Mouse (Mus musculus): Measurements from ENCODE around the gene Vip. TPM values are rescaled to one million over a fixed set of nuclear protein-coding genes. Genes with fewer than 3 reads are reported as not detected.

Gene Vip
- not detected in 2 replicates for polyA plus RNA-seq (2012; rRNA removed)

- TF ChIP-seq CTCF (conservative IDR thresholded peaks at IDR 0.05; ENCODE audit: insufficient read depth, insufficient read length, low read depth, low read length) (no peak), POLR2A (IDR thresholded peaks at IDR 0.05; ENCODE audit: low read depth, low read length) (no peak)
- Histone ChIP-seq H3K27me3 (replicated peaks; ENCODE audit: control insufficient read depth, insufficient read depth, low read length) (no peaks in the 10 kb centered on the region), H3K4me3 (ENCODE audit: insufficient read depth, low read depth, low read length) (no peak within 1 kb of the TSS), H3K27ac (ENCODE audit: insufficient read depth, low read depth, low read length) (no peak within 1 kb of the TSS), H3K4me1 (ENCODE audit: control insufficient read depth, insufficient read depth, low read length) (no peaks in the 10 kb centered on the region), H3K36me3 (ENCODE audit: control insufficient read depth, insufficient read depth, low read length) (no peaks in the 10 kb centered on the region)
- WGBS: 24% methylated on average over 8 of the region's 8 CpGs
- DNase-seq: no peak
These were observed at the start of gene Vip for GRCm38 (mm10) chr10:5639112-5639511. Gene Vip (plus strand): TSS chr10:5639218.

GRCm38 (mm10) chr10:5591061-5591460, 48.0 kb upstream of the Vip start:
- TF ChIP-seq CTCF (conservative IDR thresholded peaks at IDR 0.05; ENCODE audit: insufficient read depth, insufficient read length, low read depth, low read length): no peak
- no peak for TF ChIP-seq POLR2A (IDR thresholded peaks at IDR 0.05; ENCODE audit: low read depth, low read length)
- Histone ChIP-seq H3K27ac (ENCODE audit: insufficient read depth, low read depth, low read length) (peak overlapping the region; percentile 79), H3K4me1 (ENCODE audit: control insufficient read depth, insufficient read depth, low read length) (no peaks in the 10 kb centered on the region), H3K4me3 (ENCODE audit: insufficient read depth, low read depth, low read length) (no peak overlapping the region), H3K36me3 (ENCODE audit: control insufficient read depth, insufficient read depth, low read length) (no peaks in the 10 kb centered on the region), H3K27me3 (replicated peaks; ENCODE audit: control insufficient read depth, insufficient read depth, low read length) (no peaks in the 10 kb centered on the region)
- DNase-seq: peak; percentile 34
- WGBS: 85% methylated on average over 2 of the region's 2 CpGs

GRCm38 (mm10) chr10:5591996-5592395, 47.0 kb upstream of the Vip start:
- Histone ChIP-seq H3K36me3 (ENCODE audit: control insufficient read depth, insufficient read depth, low read length) (no peaks in the 10 kb centered on the region), H3K4me1 (ENCODE audit: control insufficient read depth, insufficient read depth, low read length) (no peaks in the 10 kb centered on the region), H3K4me3 (ENCODE audit: insufficient read depth, low read depth, low read length) (no peak overlapping the region), H3K27me3 (replicated peaks; ENCODE audit: control insufficient read depth, insufficient read depth, low read length) (no peaks in the 10 kb centered on the region), H3K27ac (ENCODE audit: insufficient read depth, low read depth, low read length) (peak overlapping the region; percentile 79)
- peak; percentile 76 for DNase-seq
- no peak for TF ChIP-seq CTCF (conservative IDR thresholded peaks at IDR 0.05; ENCODE audit: insufficient read depth, insufficient read length, low read depth, low read length)
- TF ChIP-seq POLR2A (IDR thresholded peaks at IDR 0.05; ENCODE audit: low read depth, low read length): no peak
- 71% methylated on average over 4 of the region's 4 CpGs for WGBS

- no peak for TF ChIP-seq CTCF (conservative IDR thresholded peaks at IDR 0.05; ENCODE audit: insufficient read depth, insufficient read length, low read depth, low read length)
- no peak for TF ChIP-seq POLR2A (IDR thresholded peaks at IDR 0.05; ENCODE audit: low read depth, low read length)
- Histone ChIP-seq H3K4me1 (ENCODE audit: control insufficient read depth, insufficient read depth, low read length) (no peaks in the 10 kb centered on the region), H3K27me3 (replicated peaks; ENCODE audit: control insufficient read depth, insufficient read depth, low read length) (no peaks in the 10 kb centered on the region; the same call in 1 of the 2 replicates), H3K4me3 (ENCODE audit: insufficient read depth, low read depth, low read length) (peak within 1 kb of the TSS; percentile 42), H3K36me3 (ENCODE audit: control insufficient read depth, insufficient read depth, low read length) (no peaks in the 10 kb centered on the region), H3K27ac (ENCODE audit: insufficient read depth, low read depth, low read length) (peak within 1 kb of the TSS; percentile 92)
- DNase-seq: peak; percentile 62
- WGBS: 6% methylated on average over 5 of the region's 5 CpGs
These were observed 45.6 kb upstream of the Vip start, which contains the start of gene Myct1 for GRCm38 (mm10) chr10:5593464-5593863. Gene Myct1 (plus strand): TSS chr10:5593775.

GRCm38 (mm10) chr10:5594457-5594856, 44.6 kb upstream of the Vip start:
- Histone ChIP-seq H3K27me3 (replicated peaks; ENCODE audit: control insufficient read depth, insufficient read depth, low read length) (no peaks in the 10 kb centered on the region; the same call in 1 of the 2 replicates), H3K4me3 (ENCODE audit: insufficient read depth, low read depth, low read length) (peak overlapping the region; percentile 42), H3K36me3 (ENCODE audit: control insufficient read depth, insufficient read depth, low read length) (no peaks in the 10 kb centered on the region), H3K4me1 (ENCODE audit: control insufficient read depth, insufficient read depth, low read length) (no peaks in the 10 kb centered on the region), H3K27ac (ENCODE audit: insufficient read depth, low read depth, low read length) (peak overlapping the region; percentile 87)
- no peak for TF ChIP-seq CTCF (conservative IDR thresholded peaks at IDR 0.05; ENCODE audit: insufficient read depth, insufficient read length, low read depth, low read length)
- TF ChIP-seq POLR2A (IDR thresholded peaks at IDR 0.05; ENCODE audit: low read depth, low read length): no peak
- no peak for DNase-seq
- WGBS: 53% methylated on average over 5 of the region's 5 CpGs

- H3K27me3 ChIP-seq (replicated peaks; ENCODE audit: control insufficient read depth, insufficient read depth, low read length): no peaks in the 10 kb centered on the region; the same call in 1 of the 2 replicates
- H3K4me1 ChIP-seq (ENCODE audit: control insufficient read depth, insufficient read depth, low read length): no peaks in the 10 kb centered on the region
- H3K36me3 ChIP-seq (ENCODE audit: control insufficient read depth, insufficient read depth, low read length): no peaks in the 10 kb centered on the region
- no peak for DNase-seq
- H3K4me3 ChIP-seq (ENCODE audit: insufficient read depth, low read depth, low read length): peak overlapping the region; percentile 25; the same call in 1 of the 2 replicates
- H3K27ac ChIP-seq (ENCODE audit: insufficient read depth, low read depth, low read length): peak overlapping the region; percentile 76
- no peak for TF ChIP-seq CTCF (conservative IDR thresholded peaks at IDR 0.05; ENCODE audit: insufficient read depth, insufficient read length, low read depth, low read length)
- no peak for TF ChIP-seq POLR2A (IDR thresholded peaks at IDR 0.05; ENCODE audit: low read depth, low read length)
- WGBS: 39% methylated on average over 6 of the region's 6 CpGs
These were observed 42.5 kb upstream of the Vip start for GRCm38 (mm10) chr10:5596559-5596958.

GRCm38 (mm10) chr10:5600123-5600522, 38.9 kb upstream of the Vip start:
- Histone ChIP-seq H3K27me3 (replicated peaks; ENCODE audit: control insufficient read depth, insufficient read depth, low read length) (no peaks in the 10 kb centered on the region; the same call in 1 of the 2 replicates), H3K4me1 (ENCODE audit: control insufficient read depth, insufficient read depth, low read length) (no peaks in the 10 kb centered on the region), H3K36me3 (ENCODE audit: control insufficient read depth, insufficient read depth, low read length) (no peaks in the 10 kb centered on the region), H3K27ac (ENCODE audit: insufficient read depth, low read depth, low read length) (no peak overlapping the region), H3K4me3 (ENCODE audit: insufficient read depth, low read depth, low read length) (no peak overlapping the region)
- 11% methylated on average over 7 of the region's 7 CpGs for WGBS
- peak; percentile 78 for DNase-seq
- TF ChIP-seq CTCF (conservative IDR thresholded peaks at IDR 0.05; ENCODE audit: insufficient read depth, insufficient read length, low read depth, low read length) (peak; percentile 12; the same call in 1 of the 2 replicates), POLR2A (IDR thresholded peaks at IDR 0.05; ENCODE audit: low read depth, low read length) (no peak)

Measured in kidney, adult 2 months (tissue).